Mouse (Mus musculus): Measurements from ENCODE around the gene Gm38431.
A peak's percentile ranks its signal among the peaks of the same experiment; 100 is the strongest.
"Not testable (repeated sequence)": the region's sequence is repeated elsewhere in the genome, so short reads cannot be mapped to it uniquely, and the experiment has no call there.

Gm38431 gene

DNA sequence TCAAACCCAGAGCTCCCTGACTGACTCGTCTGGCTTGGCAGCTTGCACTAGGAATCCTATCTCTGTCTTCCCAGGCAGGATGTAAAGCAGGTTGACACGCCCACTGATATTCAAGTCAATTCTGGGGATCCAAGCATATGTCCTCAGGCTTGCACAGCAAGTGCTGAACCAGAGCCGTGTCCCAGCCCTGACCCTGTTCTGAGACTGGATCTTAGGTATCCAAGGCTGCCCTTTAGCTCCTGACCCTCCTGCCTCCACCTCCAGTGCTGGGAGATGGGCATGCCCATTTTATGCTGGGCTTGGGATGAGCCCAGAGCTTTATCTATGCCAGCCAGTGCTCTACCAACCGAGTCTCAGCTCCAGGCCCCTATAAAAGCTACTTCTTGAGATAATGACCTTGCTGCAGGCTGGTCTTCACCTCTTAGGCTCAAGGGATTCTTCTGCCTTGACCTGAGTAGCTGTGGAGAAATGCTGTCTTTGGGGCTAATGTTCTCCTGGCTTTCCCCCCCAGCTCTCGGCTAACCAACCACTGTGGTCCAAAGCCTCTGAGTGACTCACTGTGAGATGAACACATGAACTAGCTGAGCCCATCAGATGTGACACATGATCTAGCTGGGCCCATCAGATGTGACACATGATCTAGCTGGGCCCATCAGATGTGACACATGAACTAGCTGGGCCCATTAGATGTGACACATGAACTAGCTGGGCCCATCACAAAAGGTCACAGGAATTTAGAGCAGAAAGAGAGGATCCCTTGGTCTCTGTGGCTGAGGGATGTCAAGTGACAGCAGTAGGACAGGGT is 14.2 kb upstream of the Gm38431 start:
- DNase-seq (ENCODE audit: low spot score), result no peak

DNA sequence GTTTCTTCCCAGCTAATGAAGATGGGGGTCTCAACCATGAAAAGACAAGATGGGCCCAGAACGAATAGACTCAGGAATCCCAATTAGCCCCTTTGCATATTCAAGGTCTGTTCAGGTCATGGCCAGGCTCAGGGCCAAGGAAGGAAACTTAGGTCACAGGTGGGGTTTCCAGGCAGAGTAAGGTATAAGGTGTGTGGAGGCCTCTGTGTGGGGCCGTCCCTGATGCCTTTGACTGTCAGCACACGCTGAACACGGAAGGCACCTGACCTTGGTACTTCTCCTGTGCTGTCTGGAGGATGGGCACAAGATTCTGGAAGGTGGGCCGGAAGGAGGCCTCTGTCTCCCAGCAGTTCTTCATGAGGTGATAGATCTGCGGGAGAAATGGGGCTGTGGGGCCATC is 13.0 kb upstream of the Gm38431 start:
- no peak for DNase-seq (ENCODE audit: low spot score)

DNA sequence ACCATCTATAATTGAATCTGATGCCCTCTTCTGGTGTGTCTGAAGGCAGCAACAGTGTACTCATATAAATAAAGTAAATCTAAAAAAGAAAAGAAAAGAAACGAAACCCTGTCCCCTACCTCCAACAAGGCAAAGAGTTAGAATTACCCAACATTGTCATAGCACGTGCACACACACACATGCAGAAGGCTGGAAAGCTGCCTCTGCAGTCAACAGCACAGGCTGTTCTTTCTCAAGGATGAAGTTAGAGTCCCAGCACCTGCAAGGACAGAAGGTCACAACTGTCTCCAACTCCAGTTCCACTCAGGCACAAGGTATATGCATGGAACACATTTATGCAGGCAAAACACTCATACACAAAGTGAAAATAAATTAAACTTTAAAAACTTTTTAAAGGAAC is 10.3 kb upstream of the Gm38431 start:
- no peak for DNase-seq (ENCODE audit: low spot score)

DNA sequence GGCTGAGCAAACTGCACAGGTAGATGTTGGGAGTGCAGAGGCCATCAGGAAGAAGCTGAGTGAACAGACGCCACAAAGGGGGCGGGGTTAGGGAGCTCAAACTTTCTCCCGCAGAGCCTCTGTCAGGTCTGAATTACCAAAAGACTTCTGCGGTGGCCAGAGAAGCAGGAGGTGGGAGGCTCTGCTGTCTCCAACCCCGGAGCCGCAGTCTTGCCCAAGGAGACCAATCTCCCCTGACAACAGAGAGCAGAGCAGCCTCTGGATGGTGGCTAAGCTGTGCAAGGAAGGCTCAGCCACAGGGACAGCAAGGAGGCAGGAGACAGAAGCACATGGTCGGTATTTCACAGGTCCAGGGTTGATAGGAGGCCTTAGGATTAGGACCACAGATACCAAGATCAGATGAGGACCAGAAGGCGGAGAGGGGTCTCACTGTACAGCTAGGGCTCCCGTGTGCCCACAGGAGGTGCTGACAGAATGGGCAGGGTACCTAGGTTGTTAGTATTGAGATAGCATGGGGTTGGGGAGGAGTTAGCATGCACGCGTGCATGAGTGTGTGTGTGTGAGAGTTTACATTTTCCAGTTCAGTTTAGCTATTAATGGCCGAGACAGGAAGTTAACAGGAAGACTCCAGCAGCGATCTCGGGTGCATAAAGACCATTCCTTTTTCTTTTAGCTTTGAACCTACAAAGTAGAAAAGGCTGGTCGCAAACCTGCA is 8.8 kb upstream of the Gm38431 start:
- DNase-seq (ENCODE audit: low spot score), result no peak

DNA sequence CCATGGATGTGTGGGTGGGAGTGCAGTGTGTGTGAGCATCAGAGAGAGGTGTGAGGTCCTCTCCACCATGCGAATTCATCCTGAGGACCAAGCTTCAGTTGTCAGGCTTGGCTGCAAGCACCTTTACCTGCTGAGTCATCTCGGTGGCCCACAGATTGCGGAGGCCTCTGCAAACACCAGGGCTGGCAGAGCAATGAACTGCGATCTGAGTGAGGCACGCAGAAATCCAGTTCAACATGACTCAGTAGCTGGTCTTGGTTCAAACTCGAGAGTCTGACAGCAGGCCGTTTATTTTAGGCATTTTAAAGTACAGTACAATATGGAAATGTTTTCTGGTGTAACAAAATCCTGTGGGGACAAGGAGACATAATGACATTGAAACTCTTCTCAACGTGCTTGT is 6.0 kb upstream of the Gm38431 start:
- DNase-seq (ENCODE audit: low spot score), result peak; percentile 66

DNA sequence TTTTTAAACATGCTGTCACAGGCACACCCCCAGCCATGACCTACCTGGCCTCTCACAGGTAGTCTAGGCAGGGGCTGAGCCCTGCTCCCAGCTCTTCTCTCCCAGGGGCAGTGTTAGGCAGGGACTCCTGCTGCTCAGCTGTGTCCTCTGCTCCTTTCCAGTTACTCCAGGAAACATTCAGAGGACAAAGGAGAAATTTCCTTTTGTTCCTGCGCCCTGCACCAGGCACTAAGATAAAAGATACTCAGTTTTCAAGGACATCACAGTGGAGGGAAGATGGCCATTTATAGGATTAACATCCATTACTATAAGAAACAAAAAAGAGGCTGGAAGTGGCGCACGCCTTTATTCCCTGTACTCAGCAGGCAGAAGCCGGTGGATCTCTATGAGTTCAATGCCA is 4.2 kb upstream of the Gm38431 start:
- DNase-seq (ENCODE audit: low spot score), result no peak

DNA sequence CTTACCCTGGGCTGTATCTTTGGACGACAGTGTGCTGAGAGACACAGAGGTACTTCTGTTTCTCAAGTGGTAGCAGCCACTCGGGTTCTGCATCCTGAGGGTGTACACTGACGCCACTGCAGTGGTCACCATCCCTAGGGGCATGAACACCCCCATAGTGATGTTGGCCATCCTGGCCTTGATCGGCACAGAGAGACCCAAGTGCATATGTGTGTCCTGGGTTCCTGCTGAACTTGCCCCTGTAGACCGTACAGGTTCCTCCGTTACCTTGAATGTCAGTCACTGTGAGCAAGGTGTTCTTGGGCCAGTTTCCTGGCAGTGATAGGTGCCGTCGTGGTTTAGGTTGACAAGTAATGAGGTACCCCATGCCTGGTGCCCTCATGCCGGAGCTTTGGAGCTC is 1.6 kb upstream of the Gm38431 start:
- no peak for DNase-seq (ENCODE audit: low spot score)

DNA sequence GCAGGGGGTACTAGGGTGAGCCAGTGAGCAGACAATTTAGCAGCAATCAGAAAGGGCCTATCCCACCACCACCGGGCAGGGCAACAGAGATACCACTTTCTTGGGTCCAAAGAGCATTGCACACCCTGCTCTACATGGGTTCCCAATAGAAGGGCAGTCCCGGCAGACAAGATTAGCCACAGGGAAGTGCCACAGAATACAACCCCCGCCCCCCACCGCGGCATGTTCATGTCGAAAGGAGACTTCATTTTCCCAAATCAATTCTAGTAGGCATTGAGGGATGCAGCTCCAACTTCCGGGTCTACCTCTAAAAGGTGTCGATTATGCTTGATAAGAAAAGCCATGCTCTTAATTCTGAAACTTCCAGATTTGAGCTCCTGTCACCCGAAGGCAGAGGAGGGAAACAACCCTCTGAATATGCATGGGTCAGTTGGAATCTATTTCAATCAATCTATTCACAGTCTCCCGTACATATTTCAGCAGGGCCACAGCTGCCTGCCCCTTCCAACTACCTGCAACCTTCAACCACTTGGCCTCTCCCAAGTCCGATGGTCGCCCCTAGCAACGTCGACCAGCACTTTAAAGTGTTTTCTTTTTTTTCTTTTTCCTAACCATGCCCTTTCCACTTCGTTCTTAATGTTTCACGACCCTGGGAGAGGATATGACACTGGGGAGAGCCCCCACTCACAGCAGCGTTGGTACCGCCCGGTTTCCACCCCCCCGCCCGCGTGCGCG is 658 bp downstream of the Gm38431 start:
- no peak for DNase-seq (ENCODE audit: low spot score)

DNA sequence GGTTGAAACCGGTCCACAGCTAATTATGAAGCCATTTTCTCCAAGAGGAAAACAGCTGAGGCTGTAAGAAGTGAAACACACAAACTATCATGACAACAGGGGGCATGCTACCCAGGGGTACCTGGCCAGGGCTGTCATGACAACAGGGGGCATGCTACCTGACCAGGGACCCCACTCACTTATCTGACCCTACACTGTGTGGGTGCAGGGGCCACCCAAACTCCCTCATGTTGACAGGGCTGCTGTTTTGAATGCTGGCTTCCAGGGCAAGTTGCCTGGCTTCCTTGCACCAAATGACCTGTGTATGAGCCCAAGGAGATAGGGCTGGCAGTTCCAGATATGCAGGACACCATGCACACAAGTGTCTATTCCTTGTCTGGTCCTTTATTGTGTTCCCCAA is 1.3 kb downstream of the Gm38431 start:
- no peak for DNase-seq (ENCODE audit: low spot score)

DNA sequence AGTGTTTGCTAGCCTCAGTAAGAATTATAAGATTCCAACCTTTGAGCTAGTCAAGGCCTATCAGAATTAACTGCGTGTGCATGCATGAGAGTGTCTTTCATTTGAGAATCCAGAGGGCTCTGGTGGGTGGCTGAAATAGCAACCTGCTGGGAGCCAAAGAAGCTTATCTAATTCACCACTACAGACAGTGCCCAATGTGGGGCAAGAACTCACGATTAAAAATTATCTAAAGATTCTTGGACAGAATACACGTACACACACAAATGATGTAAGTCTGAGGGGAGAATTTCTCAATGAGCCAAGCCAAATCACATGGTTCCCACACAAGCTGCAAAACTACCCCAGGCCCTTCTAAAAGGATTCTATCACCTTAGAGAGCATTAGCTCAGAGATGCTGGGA is 8.5 kb downstream of the Gm38431 start:
- no peak for DNase-seq (ENCODE audit: low spot score)

DNA sequence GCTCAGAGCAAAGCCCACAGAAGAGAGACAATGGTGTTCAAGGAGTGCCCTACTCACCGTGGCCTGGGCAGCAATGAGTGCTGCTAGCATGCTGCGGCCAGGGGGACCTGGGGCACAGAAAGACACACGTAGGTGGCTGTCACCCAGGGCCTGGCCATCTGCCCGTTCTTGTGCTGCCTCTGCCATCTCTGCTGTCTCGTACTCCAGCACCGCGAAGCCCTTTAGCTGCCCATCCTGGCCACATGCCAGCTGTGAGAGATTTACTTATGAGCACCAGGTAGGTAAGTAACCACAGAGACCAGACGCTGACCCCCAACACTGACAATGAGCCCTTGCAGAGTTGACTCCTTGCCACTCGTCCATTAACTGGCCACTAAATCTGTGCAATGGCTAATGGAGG is 10.7 kb downstream of the Gm38431 start:
- no peak for DNase-seq (ENCODE audit: low spot score)

DNA sequence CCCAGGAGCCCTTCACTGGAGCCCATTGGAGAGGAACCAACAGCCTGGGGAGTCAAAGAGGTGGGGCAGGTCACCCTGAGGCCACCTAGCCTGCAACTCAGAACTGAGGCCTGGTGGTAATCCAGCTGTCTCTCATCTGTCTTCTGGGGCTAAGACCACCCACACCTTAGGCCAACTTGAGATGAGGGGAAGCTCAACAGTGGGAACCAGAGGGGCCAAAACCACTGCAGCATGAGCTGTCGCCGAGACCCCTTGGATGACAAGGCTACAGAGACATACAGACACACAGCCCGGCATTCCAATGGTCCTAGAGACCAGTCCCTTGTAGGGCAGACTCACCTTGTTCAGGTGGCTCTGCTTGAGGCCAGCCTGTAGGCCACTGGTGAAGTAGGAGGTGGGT is 16.2 kb downstream of the Gm38431 start:
- no peak for DNase-seq (ENCODE audit: low spot score)

DNA sequence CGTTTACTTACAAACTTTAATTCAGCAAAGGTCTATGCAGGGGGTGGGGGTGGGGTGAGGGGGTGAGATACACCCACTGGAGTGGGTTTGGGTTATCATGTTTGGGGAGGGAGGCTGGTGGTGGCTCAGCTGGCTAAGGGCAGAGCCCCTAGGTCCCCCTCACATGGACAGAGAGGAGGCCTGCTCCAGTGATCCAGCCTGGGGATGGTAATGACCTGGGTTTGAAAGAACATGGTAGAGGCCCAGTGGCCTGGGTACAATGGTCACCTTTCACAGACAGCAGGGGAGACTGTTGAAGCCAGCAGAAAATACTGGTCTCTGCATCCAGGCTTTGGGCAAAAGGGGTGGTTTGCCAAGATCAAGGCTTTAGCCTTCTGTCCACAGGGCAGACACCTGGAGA is 17.6 kb downstream of the Gm38431 start:
- no peak for DNase-seq (ENCODE audit: low spot score)

DNA sequence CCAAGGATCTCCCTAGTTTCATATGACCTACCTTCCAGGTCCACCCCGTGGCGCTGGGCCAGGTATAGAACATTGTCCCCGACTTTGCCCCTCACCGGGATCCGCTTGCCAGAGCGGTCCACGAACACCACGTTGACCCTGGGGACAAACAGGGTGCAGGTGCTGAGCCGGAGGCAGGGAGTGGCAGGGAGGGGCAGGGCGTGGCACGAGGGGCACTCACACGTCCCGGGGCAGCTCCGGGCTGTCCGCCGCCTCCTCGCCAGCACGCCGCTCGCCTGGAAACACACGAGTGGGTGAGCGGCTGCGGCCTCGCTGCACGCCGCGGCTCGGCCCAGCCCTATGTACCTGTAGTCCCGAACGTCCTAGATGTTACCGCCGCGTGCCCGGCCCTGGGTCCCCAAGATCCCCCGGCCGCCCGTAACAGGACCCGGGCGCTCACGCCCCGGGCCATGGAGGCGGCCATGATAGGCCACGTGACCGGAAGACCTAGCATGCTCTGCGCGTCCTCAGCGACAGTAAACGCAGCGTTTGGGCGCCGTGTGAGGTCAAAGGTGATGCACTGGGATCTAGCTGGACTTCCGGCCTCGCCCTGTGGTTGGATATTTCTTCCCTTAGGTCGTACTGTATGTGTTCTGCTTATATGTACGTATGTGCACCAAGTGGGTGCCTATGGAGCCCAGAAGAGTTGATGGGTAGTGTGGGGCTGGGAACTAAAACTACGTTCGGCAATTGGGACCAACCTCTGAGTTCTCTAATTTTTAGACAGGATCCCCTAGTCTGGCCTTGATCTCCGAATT is 18.6 kb downstream of the Gm38431 start, which contains the start of the genes Gm49373 and Fdx1l:
Gene Gm49373, minus strand, starts transcription at position 53 of the 797 bp plus-strand sequence.
Gene Fdx1l, minus strand, starts transcription at position 571 of the 797 bp plus-strand sequence.
- DNase-seq (ENCODE audit: low spot score), result peak; percentile 92

DNA sequence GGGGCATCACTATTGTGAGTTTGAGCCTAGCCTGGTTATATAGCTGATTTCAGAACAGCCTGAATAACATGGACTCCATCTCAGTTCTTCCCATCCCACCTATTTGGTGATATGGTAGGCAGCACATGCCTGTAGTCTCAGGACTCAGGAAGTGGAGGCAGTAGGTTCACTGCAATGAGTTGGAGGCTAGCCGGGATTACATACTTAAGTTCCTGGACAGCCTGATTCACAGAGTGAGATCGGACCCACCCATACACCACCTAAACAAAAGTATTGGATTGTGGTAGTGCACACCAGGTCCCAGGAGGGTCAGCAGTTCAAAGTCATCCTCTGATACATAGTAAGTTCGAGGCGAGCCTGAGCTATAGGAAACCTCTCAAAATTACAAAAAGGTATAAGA is 19.2 kb downstream of the Gm38431 start:
- DNase-seq (ENCODE audit: low spot score), result no peak

DNA sequence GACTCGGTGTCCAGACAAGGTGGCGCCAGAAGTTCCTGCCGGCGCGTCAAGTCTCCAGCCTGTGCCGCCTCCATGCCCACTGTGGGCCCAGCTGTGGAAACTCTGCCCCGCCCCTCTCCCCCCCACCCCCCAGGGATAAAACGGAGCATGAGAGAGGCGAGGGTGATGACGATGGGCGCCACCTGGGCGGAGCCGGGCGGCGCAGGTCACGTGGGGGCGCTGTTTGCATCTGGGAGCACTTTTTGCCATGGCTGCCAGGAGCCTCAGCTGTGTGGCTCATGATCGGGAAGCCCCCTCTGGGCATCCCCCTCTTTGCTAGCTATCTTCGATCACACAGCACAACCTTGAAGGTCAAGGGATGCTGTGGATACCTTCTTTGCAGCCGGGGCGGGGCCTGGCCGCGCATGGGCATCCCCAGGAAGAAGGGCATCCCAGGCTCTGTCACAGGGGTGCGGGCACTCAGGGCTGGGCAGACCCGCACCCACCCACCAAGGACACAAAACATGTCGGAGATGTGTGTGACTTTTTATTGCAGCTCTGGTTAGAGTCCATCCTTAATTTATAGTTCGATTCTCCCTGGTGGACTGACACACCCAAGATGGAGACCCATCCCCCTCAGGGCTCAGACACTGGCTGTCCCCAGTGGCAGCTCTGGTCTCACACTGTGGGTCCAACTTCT is 24.7 kb downstream of the Gm38431 start, which contains the start of gene Zglp1:
Gene Zglp1, minus strand, starts transcription at position 88 of the 679 bp plus-strand sequence.
- no peak for DNase-seq (ENCODE audit: low spot score)

DNA sequence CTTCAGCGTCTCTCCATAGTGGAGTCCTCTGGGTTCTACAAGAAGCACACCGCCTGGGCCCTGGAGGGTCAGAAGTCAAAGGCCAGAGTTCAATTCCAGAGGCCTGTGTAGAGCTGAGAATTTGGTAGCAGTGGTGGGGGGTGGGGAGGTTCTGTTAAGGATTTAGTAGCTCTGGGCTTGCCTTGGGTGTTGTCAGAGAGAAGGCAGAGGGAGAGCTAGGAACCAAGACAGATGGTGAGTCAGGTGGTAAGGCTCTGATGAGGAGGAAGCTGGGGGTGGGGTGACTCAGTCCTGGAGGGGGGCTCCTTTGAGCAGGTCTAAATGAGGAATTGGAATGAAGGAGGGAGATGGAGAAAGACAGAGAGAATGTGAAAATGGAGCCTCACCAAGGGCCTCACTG is 28.9 kb downstream of the Gm38431 start:
- DNase-seq (ENCODE audit: low spot score), result peak; percentile 59

DNA sequence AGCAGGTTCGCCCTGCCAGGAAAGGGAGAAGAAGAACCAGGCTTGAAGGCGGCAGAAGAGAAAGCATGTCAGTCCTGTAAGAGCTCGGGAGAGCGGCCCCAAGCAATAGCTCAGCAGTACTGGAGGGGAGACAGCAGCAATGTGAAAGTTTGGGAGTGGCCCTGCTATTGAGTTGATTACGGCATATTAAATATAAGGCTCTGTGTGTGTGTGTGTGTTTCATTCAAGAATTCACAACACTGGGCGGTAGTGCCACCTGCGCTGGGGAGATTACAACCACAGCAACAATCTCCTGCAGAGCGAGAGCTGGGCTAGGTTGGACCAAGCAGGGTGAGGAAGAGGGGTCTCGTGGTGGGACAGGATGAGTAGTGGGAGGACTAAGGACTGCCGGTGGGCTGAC is 40.2 kb downstream of the Gm38431 start:
- no peak for DNase-seq (ENCODE audit: low spot score)

DNA sequence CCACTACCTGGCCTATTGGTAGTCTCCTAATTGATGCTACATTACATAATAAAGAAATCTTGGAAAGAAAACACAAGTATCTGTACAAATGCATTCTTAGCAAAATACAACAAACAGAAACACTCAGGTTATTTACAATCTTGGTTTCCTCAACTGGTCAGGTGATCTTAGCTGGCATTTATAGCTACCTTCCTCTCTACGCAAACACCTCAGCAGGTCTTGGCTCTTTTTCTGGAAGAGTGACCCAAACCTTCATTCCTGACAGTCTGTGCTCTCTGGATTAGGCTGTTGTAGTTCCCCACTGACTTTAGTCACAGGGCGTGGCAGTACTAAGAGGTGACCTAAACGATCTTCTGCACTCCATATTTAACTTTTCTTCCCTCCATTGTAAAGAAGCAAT is 46.6 kb downstream of the Gm38431 start:
- no peak for DNase-seq (ENCODE audit: low spot score)

DNA sequence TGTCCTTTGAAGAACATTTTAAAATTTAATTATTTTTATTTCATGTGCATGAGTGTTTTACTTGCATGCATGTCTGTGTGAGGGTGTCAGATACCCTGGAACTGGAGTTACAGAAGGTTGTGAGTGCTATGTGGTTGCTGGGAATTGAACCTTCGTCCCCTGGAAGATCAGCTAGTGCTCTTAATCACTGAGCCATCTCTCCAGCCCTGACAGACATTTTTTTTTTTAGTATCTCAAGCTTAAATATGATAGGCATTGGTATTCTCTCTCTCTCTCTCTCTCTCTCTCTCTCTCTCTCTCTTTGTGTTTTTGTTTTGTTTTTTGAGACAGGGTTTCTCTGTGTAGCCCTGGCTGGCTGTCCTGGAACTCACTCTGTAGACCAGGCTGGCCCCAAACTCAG is 47.0 kb downstream of the Gm38431 start:
- DNase-seq (ENCODE audit: low spot score), result not testable (repeated sequence)

DNA sequence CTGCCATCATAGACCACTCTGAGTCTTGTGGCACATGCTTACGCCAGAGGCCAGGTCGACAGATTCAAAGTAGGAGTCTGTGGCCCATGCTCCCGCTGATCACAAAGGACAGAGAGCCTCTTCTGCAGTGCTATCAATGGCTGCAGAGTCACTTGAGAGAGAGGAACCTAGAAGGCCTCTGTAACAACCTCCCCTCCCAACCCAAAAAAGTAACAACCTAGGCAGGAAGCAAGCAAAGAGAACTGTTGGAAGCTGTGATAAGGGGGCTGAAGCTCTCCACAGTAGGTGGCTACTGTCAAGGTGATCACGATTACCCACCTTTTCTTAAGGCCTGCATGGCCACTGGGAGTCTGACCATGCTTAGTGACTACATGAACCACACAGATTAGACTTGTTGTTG is 48.2 kb downstream of the Gm38431 start:
- DNase-seq (ENCODE audit: low spot score), result no peak
